Mouse (Mus musculus) CD4-positive, CD25-positive, alpha-beta regulatory T cell, adult 4 months (primary cell): Measurements from ENCODE around the gene Pld5. TPM values are rescaled to one million over a fixed set of nuclear protein-coding genes. Genes with fewer than 3 reads are reported as not detected.

Experiments
- ATAC-seq: one replicate; pipeline ENCODE4 v1.8.0; 2017
- polyA plus RNA-seq, 2 experiments: library from polyadenylated mRNA; unstranded; fragments of 100-300 nt; shearing (Covaris generic); gene quantifications; one replicate each; pipeline ENCODE4 v1.2.1; 2017

The Pld5 gene
- polyA plus RNA-seq, 2 experiments from 2014 or later: not detected

DNA sequence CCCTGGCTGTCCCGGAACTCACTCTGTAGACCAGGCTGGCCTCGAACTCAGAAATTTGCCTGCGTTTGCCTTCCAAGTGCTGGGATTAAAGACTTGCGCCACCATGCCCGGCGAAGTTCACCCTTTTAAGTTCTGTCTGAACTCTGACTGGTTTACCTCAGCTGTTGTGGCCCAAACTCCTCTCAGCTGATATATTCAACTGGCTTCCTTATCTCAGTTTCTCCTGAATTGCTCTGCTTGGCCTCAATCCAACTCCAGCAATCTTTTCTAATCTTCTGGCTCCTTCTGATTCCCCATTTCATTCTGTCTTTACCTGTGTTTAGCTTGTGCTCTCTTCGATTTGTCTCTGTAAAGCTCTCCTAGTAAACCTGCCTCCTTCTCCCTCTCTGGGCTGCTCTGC, 331.9 kb downstream of the Pld5 start:
- ATAC-seq: no peak

DNA sequence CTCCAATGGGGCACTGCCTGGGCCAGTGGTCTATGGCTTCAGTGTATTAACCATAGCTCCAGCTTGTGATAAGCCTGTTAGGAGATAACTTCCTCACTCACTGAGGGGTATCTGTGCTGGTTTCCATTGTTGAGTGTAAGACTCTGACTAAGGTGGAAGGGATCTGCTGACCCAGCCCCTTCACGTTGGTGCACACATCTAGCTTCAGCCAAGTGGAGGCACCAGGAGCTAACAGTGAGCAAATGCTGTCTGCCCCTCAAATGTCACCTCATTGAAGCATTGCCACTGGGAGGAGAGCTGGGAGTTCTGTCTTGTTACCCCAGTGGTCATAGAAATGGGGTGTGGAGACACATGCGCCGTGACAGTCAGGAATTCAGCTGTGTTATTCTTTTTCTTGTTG, 336.4 kb downstream of the Pld5 start:
- no peak for ATAC-seq

DNA sequence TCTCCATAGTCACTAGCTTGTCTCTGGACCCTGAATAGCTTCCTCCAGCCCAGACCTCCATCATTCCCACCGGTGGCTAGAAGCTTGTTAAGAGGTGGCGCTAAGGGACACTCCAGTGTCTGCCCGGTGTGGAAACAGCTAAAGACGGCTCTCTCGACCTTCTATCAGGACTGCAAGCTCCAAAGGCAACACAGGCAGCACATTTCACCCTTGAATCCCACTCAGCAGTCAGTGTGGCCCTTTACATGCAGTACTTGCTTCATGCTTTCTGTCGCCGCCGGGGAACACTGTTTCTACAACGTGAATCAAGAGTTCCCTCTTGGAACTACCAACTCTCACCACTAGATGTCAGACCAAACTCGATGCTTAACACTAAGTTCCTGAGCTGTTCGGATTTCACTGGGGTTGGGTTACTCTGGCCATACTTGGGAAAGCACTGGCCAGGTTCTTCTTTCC, 338.8 kb downstream of the Pld5 start:
- peak; percentile 68 for ATAC-seq

DNA sequence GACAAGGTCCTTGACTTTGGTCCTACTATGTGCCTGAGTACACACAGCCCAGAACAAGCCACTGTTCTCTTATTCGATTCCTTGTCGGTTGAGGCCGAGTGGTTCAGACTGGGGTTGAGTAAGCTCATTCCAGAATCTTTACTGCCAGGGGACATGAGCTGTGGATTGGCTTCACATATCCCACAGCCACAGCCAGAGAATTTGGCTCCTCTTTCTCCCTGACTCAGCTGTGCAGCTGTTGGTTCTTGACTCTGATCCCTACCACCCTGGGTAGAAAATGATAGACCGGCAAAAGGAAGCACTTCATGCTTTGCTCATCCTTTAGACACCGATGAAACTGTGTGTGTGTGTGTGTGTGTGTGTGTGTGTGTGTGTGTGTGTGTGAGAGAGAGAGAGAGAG, 343.7 kb downstream of the Pld5 start:
- no peak for ATAC-seq

DNA sequence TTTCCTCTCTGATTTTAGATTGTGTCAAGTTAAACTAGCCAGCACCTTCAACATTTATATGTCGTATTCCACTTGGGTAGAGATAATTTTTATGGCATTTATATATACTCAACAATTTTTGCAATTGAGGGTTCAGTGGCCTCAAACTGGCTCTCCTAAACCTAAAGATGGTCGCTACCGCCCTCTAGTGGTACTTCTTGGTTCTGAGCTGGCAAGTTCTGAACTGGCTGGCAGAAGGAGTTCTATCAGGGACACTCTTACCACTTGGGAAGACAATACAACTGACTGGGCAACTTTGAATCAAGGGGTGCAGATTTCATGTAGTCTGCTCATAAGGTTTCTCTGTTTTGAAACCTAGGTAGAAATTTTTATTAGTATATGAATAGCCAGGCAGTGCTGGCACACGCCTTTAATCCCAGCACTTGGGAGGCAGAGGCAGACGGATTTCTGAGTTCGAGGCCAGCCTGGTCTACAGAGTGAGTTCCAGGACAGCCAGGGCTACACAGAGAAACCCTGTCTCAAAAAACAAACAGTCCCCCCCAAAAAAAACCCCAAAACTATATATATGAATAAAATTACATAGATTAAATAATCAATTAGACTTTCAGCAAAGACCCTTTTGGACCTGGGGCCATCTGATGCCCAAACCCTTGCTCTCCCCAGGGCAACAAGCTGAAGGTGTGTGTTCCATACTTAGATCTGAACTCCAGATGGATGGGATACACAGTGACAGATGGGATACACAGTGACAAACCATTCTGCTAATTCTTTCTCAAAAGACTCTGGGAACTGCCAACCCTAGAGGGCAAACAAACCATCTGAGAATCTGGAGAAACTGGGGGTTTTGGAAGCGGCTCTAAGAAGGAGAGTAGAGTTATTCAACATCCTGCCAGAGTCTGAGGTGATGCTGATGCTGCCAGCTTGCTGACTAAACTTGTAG, 351.0 kb downstream of the Pld5 start:
- peak; percentile 83 for ATAC-seq

DNA sequence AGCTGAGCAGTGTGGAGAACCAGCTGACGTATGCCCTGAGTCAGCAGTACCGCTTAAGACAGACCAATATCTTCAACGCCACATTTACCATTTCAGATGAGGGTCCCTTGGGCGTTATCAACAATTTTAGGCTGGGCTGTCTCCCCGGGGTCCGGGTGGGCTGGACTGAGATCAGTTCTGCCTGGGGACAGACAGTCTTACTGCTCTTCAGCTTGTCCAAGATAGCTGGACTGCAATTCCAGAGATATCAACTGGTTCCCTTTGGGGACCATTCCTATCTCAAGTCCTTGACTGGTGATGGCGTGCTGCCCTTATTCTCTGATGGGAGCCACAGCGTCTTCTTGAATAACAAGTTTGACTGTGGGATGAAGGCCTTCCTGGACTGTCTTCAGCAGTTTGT, 354.0 kb downstream of the Pld5 start:
- no peak for ATAC-seq

DNA sequence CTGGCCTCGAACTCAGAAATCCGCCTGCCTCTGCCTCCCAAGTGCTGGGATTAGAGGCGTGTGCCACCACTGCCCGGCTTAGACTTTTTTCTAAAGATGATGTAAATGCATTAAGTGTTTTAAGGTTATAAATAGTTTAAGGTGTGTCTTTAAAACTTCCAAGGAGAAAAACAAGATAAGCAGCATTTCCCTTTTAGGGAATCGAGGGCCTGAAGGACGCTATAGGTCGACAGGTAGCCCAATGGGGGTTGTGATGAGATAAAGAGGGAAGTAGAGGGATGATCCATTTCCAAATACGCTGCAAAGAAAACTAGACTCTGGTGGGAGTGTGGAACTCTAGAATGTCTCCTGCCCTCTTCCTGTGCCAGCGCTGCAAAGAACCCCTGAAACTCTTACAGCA, 355.1 kb downstream of the Pld5 start, which contains the start of gene Gm38100:
Gm38100 (plus strand) TSS at position 301 of the 400 bp plus-strand sequence.
- ATAC-seq: no peak

DNA sequence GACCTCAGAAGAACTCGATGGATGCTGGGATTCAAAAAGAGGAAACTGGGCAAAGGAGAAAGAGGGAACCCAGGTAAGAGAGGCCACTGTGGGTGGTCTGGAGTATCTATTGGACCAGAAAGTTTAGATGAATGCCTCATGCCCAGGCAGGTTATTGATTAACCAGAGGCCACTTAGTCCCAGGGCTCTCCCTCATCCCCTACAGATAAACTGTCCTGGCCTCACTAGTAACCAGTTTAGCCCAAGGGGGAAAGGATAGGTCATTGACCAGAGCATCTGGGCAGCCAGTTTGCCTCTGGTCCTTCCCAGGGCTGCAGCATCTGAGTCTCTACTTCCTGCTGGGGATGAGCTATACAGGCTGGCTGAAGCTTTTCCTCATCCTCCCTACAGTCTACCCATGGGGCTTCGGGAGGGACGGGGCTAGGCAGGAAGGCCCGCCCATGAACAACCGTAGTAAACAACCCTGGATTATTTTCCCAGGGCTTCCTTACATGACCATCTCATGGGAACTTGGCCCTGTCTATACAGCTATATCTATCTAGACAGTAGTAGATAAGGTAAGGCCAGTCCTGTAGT, 361.3 kb downstream of the Pld5 start:
- no peak for ATAC-seq
